Mouse (Mus musculus): ENCODE measurements around the gene Tns3.

The Tns3 gene

GRCm38 (mm10) chr11:8679221-8679620, 14.9 kb upstream of the Tns3 start:
- DNase-seq = no peak

- no peak for DNase-seq
Observed at GRCm38 (mm10) chr11:8678260-8678995, 14.1 kb upstream of the Tns3 start.

GRCm38 (mm10) chr11:8675701-8676474, 11.6 kb upstream of the Tns3 start:
- DNase-seq = no peak

GRCm38 (mm10) chr11:8674549-8675149, 10.3 kb upstream of the Tns3 start:
- no peak for DNase-seq

- no peak for DNase-seq
Observed at GRCm38 (mm10) chr11:8671698-8672097, 7.4 kb upstream of the Tns3 start.

GRCm38 (mm10) chr11:8669138-8669537, 4.8 kb upstream of the Tns3 start:
- no peak for DNase-seq

- DNase-seq = no peak
Observed at GRCm38 (mm10) chr11:8664797-8665196, 462 bp upstream of the Tns3 start.

- peak; percentile 50 to 51 for DNase-seq
Observed at GRCm38 (mm10) chr11:8663444-8664392, 617 bp downstream of the Tns3 start.

- DNase-seq = no peak
Observed at GRCm38 (mm10) chr11:8662706-8663429, 1.5 kb downstream of the Tns3 start.

- DNase-seq = no peak
Observed at GRCm38 (mm10) chr11:8660951-8661350, 3.4 kb downstream of the Tns3 start.

GRCm38 (mm10) chr11:8659851-8660250, 4.5 kb downstream of the Tns3 start:
- DNase-seq = no peak

- DNase-seq = no peak
Observed at GRCm38 (mm10) chr11:8659061-8659460, 5.3 kb downstream of the Tns3 start.

- DNase-seq = peak in 1 of 2 experiments; percentile 29
Observed at GRCm38 (mm10) chr11:8657493-8657892, 6.8 kb downstream of the Tns3 start.

- no peak for DNase-seq
Observed at GRCm38 (mm10) chr11:8656448-8657393, 7.6 kb downstream of the Tns3 start.

GRCm38 (mm10) chr11:8653800-8654295, 10.5 kb downstream of the Tns3 start:
- peak; percentile 65 to 71 for DNase-seq

- no peak for DNase-seq
Observed at GRCm38 (mm10) chr11:8652792-8653645, 11.3 kb downstream of the Tns3 start.

GRCm38 (mm10) chr11:8652116-8652714, 12.1 kb downstream of the Tns3 start:
- DNase-seq = no peak

GRCm38 (mm10) chr11:8651448-8652035, 12.8 kb downstream of the Tns3 start:
- no peak for DNase-seq

- no peak for DNase-seq
Observed at GRCm38 (mm10) chr11:8645609-8646008, 18.7 kb downstream of the Tns3 start.

Measured in cerebellum, postnatal 25 days (tissue).